Mouse (Mus musculus) myocyte (in vitro differentiated cells): ENCODE results near the gene Ppp1cc.

ENCODE experiments used
- E2F4 ChIP-seq: IDR thresholded peaks from one replicate; pipeline ENCODE4 v1.6.1; 2011; ENCODE audit warnings: mild to moderate bottlenecking, control low read depth, moderate library complexity; ENCODE audit not compliant: insufficient read depth
- MAX ChIP-seq: IDR thresholded peaks from one replicate; pipeline ENCODE4 v1.6.1; 2011; ENCODE audit warnings: low read depth, mild to moderate bottlenecking, control low read depth
- MYOG ChIP-seq, 3 experiments: IDR thresholded peaks; one replicate each; pipeline ENCODE4 v1.6.1; 2011; ENCODE audit warnings: control low read depth in 2 of 3, low read depth in 2 of 3, mild to moderate bottlenecking in 2 of 3; ENCODE audit not compliant: insufficient read length in 2 of 3, control insufficient read depth in 1 of 3, insufficient read depth in 1 of 3
- POLR2A ChIP-seq: IDR thresholded peaks from one replicate; pipeline ENCODE4 v1.6.1; 2011; ENCODE audit warnings: low read depth, mild to moderate bottlenecking, control low read depth, moderate library complexity; ENCODE audit not compliant: insufficient read length
- REST ChIP-seq: IDR thresholded peaks from one replicate; pipeline ENCODE4 v1.6.1; 2011; ENCODE audit warnings: mild to moderate bottlenecking, control low read depth, moderate library complexity; ENCODE audit not compliant: insufficient read depth, insufficient read length
- TCF3 ChIP-seq: IDR thresholded peaks from one replicate; pipeline ENCODE4 v1.6.1; 2011; ENCODE audit warnings: low read depth, control low read depth; ENCODE audit not compliant: insufficient read length
- USF1 ChIP-seq: IDR thresholded peaks from one replicate; pipeline ENCODE4 v1.6.1; 2011; ENCODE audit warnings: low read depth, mild to moderate bottlenecking, control low read depth, moderate library complexity

DNA sequence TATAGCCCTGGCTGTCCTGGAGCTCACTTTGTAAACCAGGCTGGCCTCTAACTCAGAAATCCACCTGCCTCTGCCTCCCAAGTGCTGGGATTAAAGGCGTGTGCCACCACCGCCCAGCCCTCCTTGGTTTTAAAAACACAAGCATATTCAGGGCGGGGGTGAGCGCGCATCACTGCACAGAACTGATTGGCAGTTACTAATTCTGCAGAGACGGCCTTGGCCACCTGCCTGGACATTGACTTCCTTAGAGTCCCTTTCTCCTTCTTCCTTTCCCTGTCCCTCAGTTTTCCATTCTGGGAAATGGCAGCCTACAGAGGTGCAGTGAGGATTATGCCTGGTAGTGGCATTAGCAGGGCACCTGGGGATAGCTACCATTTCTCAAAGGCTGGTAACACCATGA lies 59.6 kb downstream of the Ppp1cc start:
- TF ChIP-seq POLR2A (no peak), MYOG (IDR thresholded peaks at IDR 0.05; ENCODE audit: control insufficient read depth in 1 of 3, insufficient read depth in 1 of 3, insufficient read length in 2 of 3, low read depth in 2 of 3) (no peak), TCF3 (no peak), REST (no peak), E2F4 (no peak), MAX (no peak), USF1 (no peak)
